Mouse (Mus musculus): ENCODE measurements around the gene Tnfaip8l2. TPM values are rescaled to one million over a fixed set of nuclear protein-coding genes. Genes with fewer than 3 reads are reported as not detected.

Tnfaip8l2 gene
- total and polyA plus RNA-seq, 3 experiments, result 0.16 TPM; not detected in 2

- Histone ChIP-seq H3K4me3 (ENCODE audit: low read depth, low read length) (no peak overlapping the region), H3K27me3 (ENCODE audit: insufficient read depth, low read length) (peaks cover 17% of the 10 kb centered on the region)
- no peak for ATAC-seq (ENCODE audit: extremely low read depth, insufficient number of reproducible peaks, low FRiP score, poor library complexity, severe bottlenecking)
Observed at GRCm38 (mm10) chr3:95178948-95179347, 36.8 kb upstream of the Tnfaip8l2 start.

DNA sequence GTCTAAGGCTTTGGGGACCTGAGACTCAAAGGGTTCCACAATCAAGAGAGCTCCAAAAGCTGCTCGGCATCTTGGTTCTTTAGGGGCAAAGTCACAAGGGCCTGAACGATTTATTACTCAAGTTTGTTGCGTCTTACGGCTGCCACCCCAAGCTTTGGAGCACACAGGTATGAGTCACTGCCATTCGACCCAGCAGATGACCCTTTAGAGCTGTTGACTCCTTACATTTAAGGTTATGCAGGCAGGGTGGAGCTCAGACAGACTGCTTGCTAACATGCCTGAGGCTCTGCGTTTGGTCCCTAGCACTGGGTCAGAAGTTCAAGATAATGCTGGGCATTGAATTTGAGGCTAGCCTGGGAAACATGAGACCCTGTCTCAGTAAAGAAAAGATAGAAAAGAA, 35.4 kb upstream of the Tnfaip8l2 start:
- Histone ChIP-seq H3K4me1 (ENCODE audit: insufficient read depth, low read depth, low read length) (peaks cover 4% of the 10 kb centered on the region; the same call in 1 of the 2 replicates), H3K27me3 (ENCODE audit: insufficient read depth, low read length) (peaks cover 17% of the 10 kb centered on the region), H3K9me3 (replicated peaks) (peaks cover 17% of the 10 kb centered on the region), H3K4me3 (ENCODE audit: low read depth, low read length) (no peak overlapping the region), H3K36me3 (replicated peaks) (peaks cover 22% of the 10 kb centered on the region)
- DNase-seq (ENCODE audit: low spot score) (no peak), ATAC-seq (ENCODE audit: extremely low read depth, insufficient number of reproducible peaks, low FRiP score, poor library complexity, severe bottlenecking) (no peak)
- TF ChIP-seq GATA2 (IDR thresholded peaks at IDR 0.05; ENCODE audit: borderline replicate concordance, low read depth, low read length), result no peak
- no peak for TF ChIP-seq POLR2AphosphoS5 (IDR thresholded peaks at IDR 0.05; ENCODE audit: insufficient replicate concordance, low read depth, low read length)
- no peak for TF ChIP-seq TAL1 (conservative IDR thresholded peaks at IDR 0.05; ENCODE audit: low read depth, low read length)
- TF ChIP-seq CTCF (IDR thresholded peaks at IDR 0.05; ENCODE audit: low read depth, low read length), result no peak
- no peak for TF ChIP-seq GATA1 (IDR thresholded peaks at IDR 0.05; ENCODE audit: borderline replicate concordance, low read length)

More at GRCm38 (mm10) chr3:95178948-95179347, 36.8 kb upstream of the Tnfaip8l2 start:
- TF ChIP-seq GATA1 (IDR thresholded peaks at IDR 0.05; ENCODE audit: borderline replicate concordance, low read length) (no peak), POLR2AphosphoS5 (IDR thresholded peaks at IDR 0.05; ENCODE audit: insufficient replicate concordance, low read depth, low read length) (no peak), TAL1 (conservative IDR thresholded peaks at IDR 0.05; ENCODE audit: low read depth, low read length) (no peak), CTCF (IDR thresholded peaks at IDR 0.05; ENCODE audit: low read depth, low read length) (no peak), GATA2 (IDR thresholded peaks at IDR 0.05; ENCODE audit: borderline replicate concordance, low read depth, low read length) (no peak)
- H3K9me3 ChIP-seq (replicated peaks), result peaks cover 3% of the 10 kb centered on the region
- peaks cover 4% of the 10 kb centered on the region; the same call in 1 of the 2 replicates for H3K4me1 ChIP-seq (ENCODE audit: insufficient read depth, low read depth, low read length)
- peaks cover 35% of the 10 kb centered on the region for H3K36me3 ChIP-seq (replicated peaks)
- no peak for DNase-seq (ENCODE audit: low spot score)

DNA sequence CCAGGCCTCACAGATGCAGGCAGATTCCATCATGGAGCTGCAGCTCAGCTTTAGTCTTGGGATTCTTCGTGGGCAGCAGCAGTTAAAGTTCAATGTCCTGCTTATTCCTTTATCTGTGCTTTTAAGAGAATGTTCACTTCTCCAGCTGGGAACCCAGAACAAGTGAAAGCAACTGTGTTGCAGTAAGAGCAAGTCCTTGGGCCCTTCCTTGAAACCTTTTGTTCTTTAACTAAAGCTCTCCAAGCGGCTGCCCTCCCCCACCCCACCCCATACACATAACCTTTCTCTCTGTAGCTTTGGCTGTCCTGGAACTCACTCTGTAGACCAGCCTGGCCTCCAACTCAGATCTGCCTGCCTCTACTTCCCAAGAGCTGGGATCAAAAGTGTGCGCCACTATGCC, 34.3 kb upstream of the Tnfaip8l2 start:
- ATAC-seq (ENCODE audit: extremely low read depth, insufficient number of reproducible peaks, low FRiP score, poor library complexity, severe bottlenecking), result no peak
- DNase-seq (ENCODE audit: low spot score), result no peak
- peaks cover 22% of the 10 kb centered on the region for H3K9me3 ChIP-seq (replicated peaks)
- TF ChIP-seq POLR2AphosphoS5 (IDR thresholded peaks at IDR 0.05; ENCODE audit: insufficient replicate concordance, low read depth, low read length), result no peak
- no peak for TF ChIP-seq TAL1 (conservative IDR thresholded peaks at IDR 0.05; ENCODE audit: low read depth, low read length)
- no peak for TF ChIP-seq GATA1 (IDR thresholded peaks at IDR 0.05; ENCODE audit: borderline replicate concordance, low read length)
- no peak for TF ChIP-seq CTCF (IDR thresholded peaks at IDR 0.05; ENCODE audit: low read depth, low read length)
- TF ChIP-seq GATA2 (IDR thresholded peaks at IDR 0.05; ENCODE audit: borderline replicate concordance, low read depth, low read length), result no peak
- peaks cover 27% of the 10 kb centered on the region for H3K27me3 ChIP-seq (ENCODE audit: insufficient read depth, low read length)
- H3K4me1 ChIP-seq (ENCODE audit: insufficient read depth, low read depth, low read length), result peaks cover 4% of the 10 kb centered on the region; the same call in 1 of the 2 replicates
- peaks cover 13% of the 10 kb centered on the region for H3K36me3 ChIP-seq (replicated peaks)
- H3K4me3 ChIP-seq (ENCODE audit: low read depth, low read length), result no peak overlapping the region

DNA sequence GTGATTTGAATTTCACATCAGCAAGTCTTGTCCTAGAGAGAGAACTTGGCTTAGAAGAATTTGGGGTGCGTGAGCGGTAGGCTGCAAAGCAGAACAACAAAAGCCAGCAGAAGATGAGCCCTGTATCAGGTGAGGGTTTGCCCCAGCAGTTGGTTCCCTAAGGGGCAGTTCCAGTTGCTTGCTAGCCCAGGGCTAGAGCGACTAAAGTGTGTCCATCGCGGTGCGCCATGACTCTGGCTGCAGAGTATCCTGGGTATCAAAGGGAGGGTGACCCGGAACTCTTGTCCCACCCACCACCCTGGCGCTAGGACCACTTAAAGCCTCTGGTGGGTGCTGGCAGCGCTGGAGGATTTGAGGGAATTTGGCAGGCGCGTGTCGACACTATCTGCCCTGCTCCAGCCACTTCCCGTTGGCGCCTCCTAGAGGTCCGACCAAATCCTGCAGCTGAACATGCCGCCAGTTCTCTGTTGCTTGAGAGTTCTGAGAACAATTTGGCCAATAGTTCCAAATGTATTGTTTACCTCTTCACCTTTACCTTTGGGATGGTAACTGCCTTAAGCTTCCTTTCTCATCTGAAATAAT, 31.9 kb upstream of the Tnfaip8l2 start:
- peak; percentile 75 for TF ChIP-seq CTCF (IDR thresholded peaks at IDR 0.05; ENCODE audit: low read depth, low read length)
- TF ChIP-seq GATA2 (IDR thresholded peaks at IDR 0.05; ENCODE audit: borderline replicate concordance, low read depth, low read length), result no peak
- TF ChIP-seq TAL1 (conservative IDR thresholded peaks at IDR 0.05; ENCODE audit: low read depth, low read length), result no peak
- ATAC-seq (ENCODE audit: extremely low read depth, insufficient number of reproducible peaks, low FRiP score, poor library complexity, severe bottlenecking), result no peak
- Histone ChIP-seq H3K36me3 (replicated peaks) (no peaks in the 10 kb centered on the region), H3K4me3 (ENCODE audit: low read depth, low read length) (no peak overlapping the region), H3K9me3 (replicated peaks) (peaks cover 22% of the 10 kb centered on the region), H3K4me1 (ENCODE audit: insufficient read depth, low read depth, low read length) (peaks cover 9% of the 10 kb centered on the region), H3K27me3 (ENCODE audit: insufficient read depth, low read length) (peaks cover 48% of the 10 kb centered on the region)
- DNase-seq (ENCODE audit: low spot score), result no peak

GRCm38 (mm10) chr3:95173256-95173949, 31.2 kb upstream of the Tnfaip8l2 start:
- no peaks in the 10 kb centered on the region for H3K36me3 ChIP-seq (replicated peaks)
- peaks cover 22% of the 10 kb centered on the region for H3K9me3 ChIP-seq (replicated peaks)
- DNase-seq (ENCODE audit: low spot score), result no peak
- TF ChIP-seq GATA1 (IDR thresholded peaks at IDR 0.05; ENCODE audit: borderline replicate concordance, low read length) (no peak), TAL1 (conservative IDR thresholded peaks at IDR 0.05; ENCODE audit: low read depth, low read length) (no peak), GATA2 (IDR thresholded peaks at IDR 0.05; ENCODE audit: borderline replicate concordance, low read depth, low read length) (no peak), CTCF (IDR thresholded peaks at IDR 0.05; ENCODE audit: low read depth, low read length) (no peak), POLR2AphosphoS5 (IDR thresholded peaks at IDR 0.05; ENCODE audit: insufficient replicate concordance, low read depth, low read length) (no peak)
- ATAC-seq (ENCODE audit: extremely low read depth, insufficient number of reproducible peaks, low FRiP score, poor library complexity, severe bottlenecking), result no peak
- peaks cover 11% of the 10 kb centered on the region for H3K4me1 ChIP-seq (ENCODE audit: insufficient read depth, low read depth, low read length)
- H3K4me3 ChIP-seq (ENCODE audit: low read depth, low read length), result no peak overlapping the region
- peaks cover 55% of the 10 kb centered on the region for H3K27me3 ChIP-seq (ENCODE audit: insufficient read depth, low read length)

GRCm38 (mm10) chr3:95172526-95173255, 30.5 kb upstream of the Tnfaip8l2 start:
- Histone ChIP-seq H3K4me1 (ENCODE audit: insufficient read depth, low read depth, low read length) (peaks cover 16% of the 10 kb centered on the region), H3K27me3 (ENCODE audit: insufficient read depth, low read length) (peaks cover 62% of the 10 kb centered on the region), H3K36me3 (replicated peaks) (no peaks in the 10 kb centered on the region), H3K9me3 (replicated peaks) (peaks cover 22% of the 10 kb centered on the region), H3K4me3 (ENCODE audit: low read depth, low read length) (no peak overlapping the region)
- TF ChIP-seq GATA1 (IDR thresholded peaks at IDR 0.05; ENCODE audit: borderline replicate concordance, low read length), result no peak
- TF ChIP-seq GATA2 (IDR thresholded peaks at IDR 0.05; ENCODE audit: borderline replicate concordance, low read depth, low read length), result no peak
- TF ChIP-seq CTCF (IDR thresholded peaks at IDR 0.05; ENCODE audit: low read depth, low read length), result no peak
- no peak for TF ChIP-seq POLR2AphosphoS5 (IDR thresholded peaks at IDR 0.05; ENCODE audit: insufficient replicate concordance, low read depth, low read length)
- no peak for TF ChIP-seq TAL1 (conservative IDR thresholded peaks at IDR 0.05; ENCODE audit: low read depth, low read length)
- ATAC-seq (ENCODE audit: extremely low read depth, insufficient number of reproducible peaks, low FRiP score, poor library complexity, severe bottlenecking), result no peak
- no peak for DNase-seq (ENCODE audit: low spot score)
